ENCODE assay signal across 9 mouse cellular contexts in the genomic region with DNA sequence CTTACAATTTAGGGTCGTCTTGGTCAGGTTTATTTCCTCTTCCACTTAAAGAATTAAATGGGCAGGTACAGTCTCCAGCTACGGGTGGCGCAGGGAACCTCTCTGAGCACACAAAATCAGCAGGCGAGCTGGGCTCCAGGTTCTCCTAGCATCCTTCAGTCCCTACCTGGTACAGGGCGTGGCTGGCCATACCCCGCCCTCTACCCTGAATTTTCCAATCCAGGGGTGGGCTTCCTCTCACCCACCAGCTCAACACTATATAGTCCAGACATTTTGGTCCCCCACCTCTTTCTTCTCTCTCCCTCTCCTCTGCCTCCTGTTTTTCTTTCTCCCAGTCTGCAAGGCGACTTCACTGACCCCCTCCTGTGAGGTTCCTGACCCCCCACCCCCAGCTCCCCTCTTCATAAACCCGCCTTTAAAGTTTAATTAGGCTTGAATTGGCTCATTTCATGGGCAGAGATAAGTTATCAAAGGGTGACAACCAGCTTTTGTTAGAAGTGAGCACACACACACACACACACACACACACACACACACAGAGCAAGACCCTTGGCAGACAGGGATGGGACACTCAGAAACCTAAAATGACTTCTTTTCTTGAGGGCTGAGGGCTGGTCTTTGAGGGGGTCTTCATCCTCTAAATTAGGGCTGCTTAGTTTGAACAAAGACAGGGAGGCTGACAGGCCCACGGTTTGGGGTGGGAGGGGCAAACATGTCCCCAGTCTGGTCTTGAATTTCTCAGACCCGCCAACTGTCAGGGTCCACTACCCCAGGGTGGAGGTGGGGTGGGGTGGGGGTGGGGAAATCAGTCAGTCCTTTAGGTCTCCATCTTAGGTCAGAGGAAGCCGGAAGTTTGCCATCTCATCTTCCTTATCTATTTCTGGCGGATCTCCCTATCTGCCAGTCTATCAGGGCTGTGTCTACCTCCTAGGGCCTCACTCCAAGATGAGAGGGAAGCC.
A peak's percentile ranks its signal among the peaks of the same experiment; 100 is the strongest.
DNase-seq lines count a peak whose midpoint lies in the region; ATAC-seq and TF ChIP-seq lines count a peak whose summit lies in the region.
"Had no signal": no experiment of that assay in that cellular context is flagged by ENCODE, and none has a peak within 500 bp of the region (broad histone marks: within the 10 kb centered on the region; RNA-seq: fewer than 3 reads in every experiment).

No protein-coding gene starts in this region.

- ATAC-seq in kidney, embryonic 15.5 days (replicated peaks; ENCODE audit: low FRiP score) = peak; percentile 76
- peak; percentile 48; the same call in 1 of the 2 replicates for ATAC-seq in embryonic facial prominence, embryonic 13.5 days (ENCODE audit: insufficient number of reproducible peaks, insufficient read depth, low FRiP score, low TSS enrichment, low read depth)
- peak; percentile 45 for ATAC-seq in hindbrain, postnatal 0 days
- no peak for ATAC-seq in midbrain, embryonic 16.5 days
- no peak for ATAC-seq in CD4-positive, CD25-positive, alpha-beta regulatory T cell, adult 4 months

- no peak for TF ChIP-seq POLR2A in cerebellum, adult 2 months (IDR thresholded peaks at IDR 0.05; ENCODE audit: borderline replicate concordance, insufficient read depth, low read length)

- H3K4me3 ChIP-seq in kidney, embryonic 15.5 days (replicated peaks) = no peak overlapping the region; the same call in 1 of the 2 replicates
- peak overlapping the region; percentile 10; the same call in 1 of the 2 replicates for H3K4me3 ChIP-seq in embryonic facial prominence, embryonic 13.5 days
- no peak overlapping the region for H3K4me3 ChIP-seq in hindbrain, postnatal 0 days (ENCODE audit: low read length)
- H3K4me3 ChIP-seq in midbrain, embryonic 16.5 days (ENCODE audit: low read depth, low read length) = no peak overlapping the region
- no peak overlapping the region for H3K4me3 ChIP-seq in cerebellum, adult 2 months (replicated peaks; ENCODE audit: insufficient read depth, low read depth, low read length)

- H3K36me3 ChIP-seq in kidney, embryonic 15.5 days = no peaks in the 10 kb centered on the region
- no peaks in the 10 kb centered on the region for H3K36me3 ChIP-seq in embryonic facial prominence, embryonic 13.5 days
- no peaks in the 10 kb centered on the region for H3K36me3 ChIP-seq in hindbrain, postnatal 0 days (ENCODE audit: insufficient read depth, low read length)
- H3K36me3 ChIP-seq in midbrain, embryonic 16.5 days (ENCODE audit: control insufficient read depth, insufficient read depth, low read length) = no peaks in the 10 kb centered on the region

- no peak for DNase-seq in kidney, postnatal 14 days
- no peak for DNase-seq in hindbrain, postnatal 0 days (ENCODE audit: low spot score)
- DNase-seq in cerebellum, adult 2 months = no peak
- no peak for DNase-seq in B cell, adult 2 months
- DNase-seq: gastrocnemius, postnatal 10 days had no signal

- peak overlapping the region; percentile 41 for H3K4me2 ChIP-seq in kidney, embryonic 15.5 days
- peak overlapping the region; percentile 41 for H3K4me2 ChIP-seq in embryonic facial prominence, embryonic 13.5 days
- H3K4me2 ChIP-seq in hindbrain, postnatal 0 days (ENCODE audit: low read depth, low read length) = peak overlapping the region; percentile 33; the same call in 1 of the 2 replicates
- peak overlapping the region; percentile 38 for H3K4me2 ChIP-seq in midbrain, embryonic 16.5 days (ENCODE audit: low read length)

- no peaks in the 10 kb centered on the region; the same call in 1 of the 2 replicates for H3K27me3 ChIP-seq in kidney, embryonic 15.5 days
- no peaks in the 10 kb centered on the region for H3K27me3 ChIP-seq in embryonic facial prominence, embryonic 13.5 days
- no peaks in the 10 kb centered on the region for H3K27me3 ChIP-seq in hindbrain, postnatal 0 days (ENCODE audit: insufficient read depth, low read length)
- H3K27me3 ChIP-seq in midbrain, embryonic 16.5 days (ENCODE audit: control insufficient read depth, insufficient read depth, low read depth, low read length) = no peaks in the 10 kb centered on the region; the same call in 1 of the 2 replicates
- no peaks in the 10 kb centered on the region for H3K27me3 ChIP-seq in cerebellum, adult 2 months (ENCODE audit: control insufficient read depth, insufficient read depth, low read length)

- no peak for TF ChIP-seq CTCF in hindbrain, postnatal 0 days (IDR thresholded peaks at IDR 0.05; ENCODE audit: low read depth)
- TF ChIP-seq CTCF in cerebellum, adult 2 months (IDR thresholded peaks at IDR 0.05; ENCODE audit: borderline replicate concordance, insufficient read depth, low read depth, low read length) = no peak

- WGBS in kidney, embryonic 15.5 days = 32% methylated on average over 12 of the region's 12 CpGs
- WGBS in embryonic facial prominence, embryonic 13.5 days = 52% methylated on average over 12 of the region's 12 CpGs
- whole genome bisulfite sequencing in hindbrain, postnatal 0 days = 51% methylated on average over 12 of the region's 12 CpGs
- 54% methylated on average over 12 of the region's 12 CpGs for WGBS in midbrain, embryonic 16.5 days
- WGBS in cerebellum, adult 2 months = 63% methylated on average over 12 of the region's 12 CpGs

- H3K27ac ChIP-seq in kidney, embryonic 15.5 days = peak overlapping the region; percentile 81
- H3K27ac ChIP-seq in embryonic facial prominence, embryonic 13.5 days = peak overlapping the region; percentile 51; the same call in 1 of the 2 replicates
- H3K27ac ChIP-seq in hindbrain, postnatal 0 days = no peak overlapping the region
- no peak overlapping the region for H3K27ac ChIP-seq in midbrain, embryonic 16.5 days (ENCODE audit: low read length)
- no peak overlapping the region for H3K27ac ChIP-seq in cerebellum, adult 2 months (ENCODE audit: insufficient read depth, low read length)

- H3K9ac ChIP-seq in kidney, embryonic 15.5 days = no peak overlapping the region
- H3K9ac ChIP-seq in embryonic facial prominence, embryonic 13.5 days = peak overlapping the region; percentile 32; the same call in 1 of the 2 replicates
- H3K9ac ChIP-seq in hindbrain, postnatal 0 days (replicated peaks; ENCODE audit: low read length) = no peak overlapping the region
- H3K9ac ChIP-seq in midbrain, embryonic 16.5 days (ENCODE audit: low read depth, low read length) = no peak overlapping the region

- peaks cover 40% of the 10 kb centered on the region for H3K4me1 ChIP-seq in kidney, embryonic 15.5 days
- peaks cover 16% of the 10 kb centered on the region; the same call in 1 of the 2 replicates for H3K4me1 ChIP-seq in embryonic facial prominence, embryonic 13.5 days
- H3K4me1 ChIP-seq in hindbrain, postnatal 0 days (ENCODE audit: insufficient read depth, low read length) = no peaks in the 10 kb centered on the region
- H3K4me1 ChIP-seq in midbrain, embryonic 16.5 days (ENCODE audit: control insufficient read depth, insufficient read depth, low read length) = no peaks in the 10 kb centered on the region
- no peaks in the 10 kb centered on the region for H3K4me1 ChIP-seq in cerebellum, adult 2 months (ENCODE audit: control insufficient read depth, insufficient read depth, low read length)

- H3K9me3 ChIP-seq in kidney, embryonic 15.5 days (replicated peaks) = no peaks in the 10 kb centered on the region
- H3K9me3 ChIP-seq in embryonic facial prominence, embryonic 13.5 days = no peaks in the 10 kb centered on the region
- H3K9me3 ChIP-seq in hindbrain, postnatal 0 days (ENCODE audit: low read length) = no peaks in the 10 kb centered on the region
- H3K9me3 ChIP-seq in midbrain, embryonic 16.5 days (replicated peaks; ENCODE audit: control insufficient read depth, low read length, poor library complexity, severe bottlenecking) = no peaks in the 10 kb centered on the region

Comparison
In these comparisons a context has a peak if more than half of its experiments do, and no peak if none do; other contexts are left out.
1. ATAC-seq: peak in kidney, embryonic 15.5 days (single experiment), embryonic facial prominence, embryonic 13.5 days (single experiment) and hindbrain, postnatal 0 days (single experiment); none in midbrain, embryonic 16.5 days (single experiment) and CD4-positive, CD25-positive, alpha-beta regulatory T cell, adult 4 months (single experiment).
2. H3K27ac ChIP-seq: peak in kidney, embryonic 15.5 days (single experiment) and embryonic facial prominence, embryonic 13.5 days (single experiment); none in hindbrain, postnatal 0 days (single experiment), midbrain, embryonic 16.5 days (single experiment) and cerebellum, adult 2 months (single experiment).
3. Peak in every context shown above with its lines, with median percentiles within 50 percentile points of each other: H3K4me2 ChIP-seq.